Mouse (Mus musculus) bone marrow macrophage, adult 2 months (primary cell): ENCODE measurements around the gene Gm10217.

Source experiments
- CTCF ChIP-seq: IDR thresholded peaks from 2 replicates; pipeline ENCODE4 v1.5.1; 2012; ENCODE audit warnings: low read depth, mild to moderate bottlenecking, low read length, moderate library complexity
- POLR2A ChIP-seq: IDR thresholded peaks from 2 replicates; pipeline ENCODE4 v1.6.1; 2012; ENCODE audit warnings: mild to moderate bottlenecking, low read depth, low read length, borderline replicate concordance

DNA sequence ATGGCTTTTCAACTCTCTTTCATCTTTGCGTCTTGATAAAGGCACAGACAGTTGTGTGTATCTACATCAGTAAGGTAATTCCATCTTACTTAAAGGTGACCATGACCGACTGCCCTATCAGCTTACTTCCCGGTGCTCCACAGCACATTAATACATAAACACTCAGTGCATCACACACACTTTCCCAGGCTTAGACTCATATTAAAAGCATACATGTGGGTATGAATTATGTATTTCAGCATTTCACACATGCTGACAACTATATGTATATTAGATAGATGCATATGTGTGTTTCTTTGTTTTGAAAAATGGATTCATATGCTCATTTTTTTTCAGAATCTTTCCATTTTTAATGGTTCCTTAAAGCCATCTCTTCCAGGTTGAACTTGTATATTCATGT, 23.8 kb upstream of the Gm10217 start:
- TF ChIP-seq CTCF (no peak), POLR2A (no peak)
